Mouse (Mus musculus) liver, embryonic 12.5 days (tissue): ENCODE data around the gene Slc25a17. TPM values are rescaled to one million over a fixed set of nuclear protein-coding genes. Genes with fewer than 3 reads are reported as not detected.

Source experiments
- polyA plus RNA-seq: library from polyadenylated mRNA; unstranded; fragments of >200 nt; fragmentation: Nextera tagmentation; extraction: Ambion mirVana; gene quantifications from 2 replicates; pipeline ENCODE4 v1.2.1, GENCODE M21; 2016

Slc25a17 gene
- polyA plus RNA-seq, 1 experiment from 2014 or later: 49.2 TPM

Other genes with a start within 250 kb of the Slc25a17 start
- gene Mrtfa, start 170.1 kb downstream of the Slc25a17 start, polyA plus RNA-seq: 8.0 and 8.7 TPM in 2 replicates
- gene Mchr1, start 125.3 kb downstream of the Slc25a17 start, polyA plus RNA-seq: 0.19 TPM in 1 of 2 replicates, not detected in the other
- gene St13, start 39.3 kb upstream of the Slc25a17 start, polyA plus RNA-seq: 105 TPM in 2 replicates
- 10.1 and 10.5 TPM in 2 replicates for gene Xpnpep3, start 39.3 kb upstream of the Slc25a17 start, polyA plus RNA-seq
- gene Dnajb7, start 47.5 kb upstream of the Slc25a17 start, polyA plus RNA-seq: 1.2 and 1.3 TPM in 2 replicates
- 334 and 384 TPM in 2 replicates for gene Rbx1, start 105.5 kb upstream of the Slc25a17 start, polyA plus RNA-seq
- gene Ep300, start 224.5 kb upstream of the Slc25a17 start, polyA plus RNA-seq: 11.8 and 13.4 TPM in 2 replicates